Mouse (Mus musculus) hindbrain, embryonic 15.5 days (tissue): ENCODE results near the gene Lmo3. TPM values are rescaled to one million over a fixed set of nuclear protein-coding genes. Genes with fewer than 3 reads are reported as not detected.

Experiments used
- ATAC-seq: fragments of 200-750 bp; cut with Nextera tagmentation; 2 replicates; pipeline ENCODE4 v1.8.0; 2017; ENCODE audit warnings: low read depth, moderate number of reproducible peaks, moderate TSS enrichment; ENCODE audit not compliant: low FRiP score
- H3K27ac ChIP-seq: fragments of 300-500 bp; sonication (generic); replicated peaks from 2 replicates; pipeline ENCODE4 v1.5.1; 2015; ENCODE audit warnings: mild to moderate bottlenecking, inconsistent platforms
- H3K27me3 ChIP-seq: fragments of 300-500 bp; sonication (generic); 2 replicates; pipeline ENCODE4 v1.6.1; 2015; ENCODE audit warnings: control low read depth, inconsistent platforms
- H3K36me3 ChIP-seq: fragments of 300-500 bp; sonication (generic); 2 replicates; pipeline ENCODE4 v1.6.1; 2015; ENCODE audit warnings: control low read depth, inconsistent platforms
- H3K4me1 ChIP-seq: fragments of 300-500 bp; sonication (generic); replicated peaks from 2 replicates; pipeline ENCODE4 v1.6.1; 2015; ENCODE audit warnings: control low read depth, inconsistent platforms
- H3K4me2 ChIP-seq: fragments of 300-500 bp; sonication (generic); 2 replicates; pipeline ENCODE4 v1.6.1; 2015; ENCODE audit warnings: moderate library complexity, mild to moderate bottlenecking, inconsistent platforms
- H3K4me3 ChIP-seq: fragments of 300-500 bp; sonication (generic); 2 replicates; pipeline ENCODE4 v1.5.1; 2015; ENCODE audit warnings: mild to moderate bottlenecking, inconsistent platforms
- H3K9ac ChIP-seq: fragments of 300-500 bp; sonication (generic); 2 replicates; pipeline ENCODE4 v1.6.1; 2015; ENCODE audit warnings: inconsistent platforms
- H3K9me3 ChIP-seq: fragments of 300-500 bp; sonication (generic); 2 replicates; pipeline ENCODE4 v1.6.1; 2016; ENCODE audit warnings: control low read depth, inconsistent platforms
- WGBS: fragments of 180-500 bp; shearing (Covaris S2); methylation state at CpG from one replicate; pipeline ENCODE4 v1.1.7; 2015; 5-methylcytosine and 5-hydroxymethylcytosine counted together
- polyA plus RNA-seq: library from polyadenylated mRNA; unstranded; fragments of >200 nt; fragmentation: Nextera tagmentation; extraction: Ambion mirVana; gene quantifications from 2 replicates; pipeline ENCODE4 v1.2.1, GENCODE M21; 2015

Lmo3 gene
- 78.1 and 91.8 TPM in 2 replicates for polyA plus RNA-seq

DNA sequence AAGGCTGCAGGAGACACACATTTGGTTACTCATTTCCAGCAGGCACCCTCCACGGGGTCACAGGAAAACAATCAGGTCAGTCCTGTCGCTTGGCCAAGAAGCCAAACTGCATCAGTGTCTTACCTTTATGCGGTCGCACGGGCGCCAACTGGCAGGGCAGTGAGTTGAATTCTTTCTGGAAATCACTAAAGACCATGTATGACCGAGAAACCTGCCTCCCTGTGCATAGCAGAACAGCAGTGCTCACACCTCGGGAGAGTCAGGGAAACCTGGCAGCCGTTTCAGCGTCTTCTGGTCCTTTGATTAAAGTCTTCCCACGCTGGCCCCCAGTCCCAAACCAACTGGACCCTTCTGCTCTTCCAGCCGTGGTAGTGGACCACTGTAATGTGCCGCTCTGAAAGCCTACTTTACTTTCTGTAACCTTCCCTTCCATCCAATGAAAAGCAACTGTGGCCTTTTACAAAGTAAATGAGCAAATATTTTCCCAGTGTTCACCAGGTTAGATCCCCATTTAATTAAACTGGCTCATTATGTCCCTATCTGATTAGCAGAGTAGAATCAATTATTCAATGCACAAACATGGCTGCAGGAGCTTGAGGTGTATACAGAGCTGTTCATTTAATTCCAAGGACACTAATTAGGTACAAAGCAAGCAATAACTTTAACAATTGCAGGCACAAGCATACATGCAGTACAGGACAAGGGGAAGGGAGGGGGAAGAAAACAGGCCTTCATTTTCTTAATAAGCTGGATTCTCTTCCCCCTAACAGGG is at the start of gene Lmo3:
Lmo3 (minus strand) TSS at position 235 of the 772 bp plus-strand sequence.
- no peaks in the 10 kb centered on the region for H3K36me3 ChIP-seq
- no peaks in the 10 kb centered on the region for H3K9me3 ChIP-seq
- ATAC-seq, result peak; percentile 57; the same call in 1 of the 2 replicates
- peaks cover 16% of the 10 kb centered on the region for H3K4me1 ChIP-seq
- H3K27me3 ChIP-seq, result no peaks in the 10 kb centered on the region
- 59% methylated on average over 13 of the region's 13 CpGs for WGBS
- no peak within 1 kb of the TSS for H3K4me3 ChIP-seq
- peak within 1 kb of the TSS; percentile 18 for H3K4me2 ChIP-seq
- H3K9ac ChIP-seq, result no peak within 1 kb of the TSS
- no peak within 1 kb of the TSS; the same call in 1 of the 2 replicates for H3K27ac ChIP-seq

DNA sequence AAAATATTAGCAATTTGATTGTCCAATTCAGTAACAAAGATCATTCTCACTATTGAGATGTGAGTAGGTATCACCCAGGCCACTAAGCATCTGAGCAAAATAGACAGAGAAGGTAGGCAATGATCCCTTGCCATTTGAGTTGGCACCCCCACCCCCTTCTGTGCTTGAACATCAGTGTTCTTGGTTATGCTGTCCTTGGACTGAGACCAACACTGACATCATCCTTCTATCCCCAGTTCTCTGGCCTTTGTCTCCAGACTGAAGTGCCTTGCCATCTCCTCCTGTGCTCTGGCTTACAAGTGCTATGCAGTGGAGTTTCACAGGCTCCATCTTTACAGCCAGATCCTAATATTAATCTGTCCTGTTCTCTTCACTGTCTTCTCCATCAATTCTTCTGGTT is 39.0 kb upstream of the Lmo3 start:
- Histone ChIP-seq H3K4me1 (no peaks in the 10 kb centered on the region), H3K27me3 (no peaks in the 10 kb centered on the region), H3K9me3 (no peaks in the 10 kb centered on the region), H3K9ac (no peak overlapping the region), H3K4me3 (no peak overlapping the region), H3K27ac (no peak overlapping the region), H3K36me3 (no peaks in the 10 kb centered on the region), H3K4me2 (no peak overlapping the region)
- ATAC-seq, result no peak

DNA sequence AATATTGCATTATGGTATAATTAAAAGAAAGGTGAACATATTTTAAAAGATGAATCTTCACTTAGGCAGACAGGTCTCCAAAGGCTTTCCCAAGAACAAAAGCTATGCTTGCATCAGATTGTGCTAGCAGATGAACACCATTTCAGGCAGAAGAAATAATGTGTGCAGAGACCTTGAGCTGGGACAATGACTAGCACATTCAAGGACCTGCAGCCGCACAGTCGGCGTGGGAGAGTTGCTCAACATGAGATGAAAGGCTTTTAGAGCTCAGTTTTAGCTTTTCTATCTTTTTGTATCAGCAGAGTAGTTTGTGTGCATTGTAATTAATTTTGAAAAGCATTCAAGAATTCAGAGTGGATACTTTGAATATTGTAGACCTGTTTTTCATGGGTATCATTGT is 36.6 kb upstream of the Lmo3 start:
- WGBS, result 94% methylated on average over 3 of the region's 3 CpGs
- no peaks in the 10 kb centered on the region for H3K27me3 ChIP-seq
- H3K27ac ChIP-seq, result no peak overlapping the region
- no peaks in the 10 kb centered on the region for H3K9me3 ChIP-seq
- no peak for ATAC-seq
- H3K4me2 ChIP-seq, result no peak overlapping the region
- H3K4me1 ChIP-seq, result no peaks in the 10 kb centered on the region
- H3K4me3 ChIP-seq, result no peak overlapping the region
- H3K9ac ChIP-seq, result no peak overlapping the region
- no peaks in the 10 kb centered on the region for H3K36me3 ChIP-seq

DNA sequence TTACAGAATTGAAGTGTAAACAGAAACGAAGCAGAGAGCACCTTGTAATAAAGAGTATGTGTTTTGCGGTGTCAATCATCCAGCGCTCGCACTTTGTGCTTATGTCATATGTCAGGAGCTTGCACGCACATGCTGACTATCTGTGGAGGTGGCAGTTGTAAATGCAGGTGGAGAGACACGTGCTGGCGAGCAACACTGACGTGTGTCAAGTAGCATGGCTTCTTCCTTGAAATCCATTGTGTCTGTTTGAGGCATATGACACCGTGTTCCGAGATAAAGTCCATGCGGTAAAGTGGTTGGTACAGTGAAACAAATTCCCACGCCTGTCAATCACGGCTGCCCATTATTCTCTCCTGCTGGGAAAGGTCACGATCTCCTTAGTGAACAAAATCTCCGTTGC is 15.2 kb upstream of the Lmo3 start:
- Histone ChIP-seq H3K36me3 (no peaks in the 10 kb centered on the region), H3K4me2 (no peak overlapping the region), H3K27ac (no peak overlapping the region), H3K9me3 (no peaks in the 10 kb centered on the region), H3K9ac (no peak overlapping the region), H3K27me3 (no peaks in the 10 kb centered on the region), H3K4me3 (no peak overlapping the region), H3K4me1 (no peaks in the 10 kb centered on the region)
- ATAC-seq, result peak; percentile 51
- 71% methylated on average over 15 of the region's 15 CpGs for WGBS

DNA sequence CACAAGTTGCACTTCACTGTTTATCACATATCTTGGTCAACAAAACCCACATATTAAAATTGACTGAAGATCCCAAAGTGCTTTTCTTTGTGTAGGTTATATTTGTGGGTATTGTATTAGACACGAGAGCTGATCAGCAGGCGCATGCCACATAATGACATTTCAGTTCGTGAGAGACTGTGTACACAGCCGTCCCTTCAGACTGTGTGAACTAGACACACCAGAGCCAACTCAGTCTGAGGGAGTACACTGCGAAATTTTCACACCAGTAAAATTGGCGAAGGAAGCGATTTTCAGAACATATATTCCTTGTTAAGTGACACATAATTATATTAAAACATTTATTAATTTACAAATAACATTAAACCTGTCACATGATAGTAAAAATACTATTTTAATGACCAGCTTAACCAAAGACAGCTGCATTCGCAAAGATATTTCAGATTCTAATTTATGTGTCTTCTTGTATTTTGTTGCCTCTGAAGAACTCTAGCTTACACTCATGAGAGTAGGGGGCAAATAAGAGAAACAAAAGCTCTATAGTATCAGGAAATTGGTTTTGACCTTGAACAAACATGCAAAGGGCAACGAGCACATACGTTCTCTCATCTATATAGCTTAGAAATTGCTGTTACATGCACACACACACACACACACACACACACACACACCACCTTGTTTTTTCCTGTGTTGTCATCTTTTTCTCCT is 14.4 kb upstream of the Lmo3 start:
- 73% methylated on average over 10 of the region's 10 CpGs for WGBS

DNA sequence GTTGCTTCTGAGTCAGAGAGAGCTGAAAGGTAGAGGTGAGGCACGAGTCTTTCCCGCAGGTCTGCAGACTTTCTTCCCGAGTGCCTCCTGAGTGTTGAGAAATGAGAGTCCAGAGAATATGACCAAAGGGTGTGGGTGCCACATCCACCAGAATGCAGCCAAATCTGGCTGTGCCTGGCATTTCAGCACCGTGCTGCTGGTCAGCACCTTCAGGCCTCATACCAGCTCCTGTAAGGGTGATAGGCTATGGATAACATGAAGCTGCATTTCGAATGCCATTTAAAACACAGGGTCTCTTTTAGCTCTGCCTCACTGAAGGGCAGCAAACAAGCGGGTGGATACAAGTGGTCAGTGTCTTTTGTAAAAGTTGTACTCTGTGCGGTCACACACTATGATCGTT is 1.5 kb upstream of the Lmo3 start:
- WGBS, result 68% methylated on average over 8 of the region's 8 CpGs
- Histone ChIP-seq H3K9me3 (no peaks in the 10 kb centered on the region), H3K36me3 (no peaks in the 10 kb centered on the region), H3K9ac (no peak overlapping the region), H3K27ac (no peak overlapping the region), H3K4me3 (no peak overlapping the region), H3K4me1 (peaks cover 16% of the 10 kb centered on the region), H3K4me2 (no peak overlapping the region), H3K27me3 (no peaks in the 10 kb centered on the region)
- ATAC-seq, result 0 out of 2 replicates have a peak, but pooled peaks have one; percentile 38

More for the DNA sequence above, 14.4 kb upstream of the Lmo3 start:
- no peaks in the 10 kb centered on the region for H3K36me3 ChIP-seq
- H3K9me3 ChIP-seq, result no peaks in the 10 kb centered on the region
- H3K4me3 ChIP-seq, result no peak overlapping the region
- no peak overlapping the region for H3K27ac ChIP-seq
- no peak overlapping the region for H3K4me2 ChIP-seq
- no peaks in the 10 kb centered on the region for H3K4me1 ChIP-seq
- H3K9ac ChIP-seq, result no peak overlapping the region
- ATAC-seq, result no peak
- H3K27me3 ChIP-seq, result no peaks in the 10 kb centered on the region

DNA sequence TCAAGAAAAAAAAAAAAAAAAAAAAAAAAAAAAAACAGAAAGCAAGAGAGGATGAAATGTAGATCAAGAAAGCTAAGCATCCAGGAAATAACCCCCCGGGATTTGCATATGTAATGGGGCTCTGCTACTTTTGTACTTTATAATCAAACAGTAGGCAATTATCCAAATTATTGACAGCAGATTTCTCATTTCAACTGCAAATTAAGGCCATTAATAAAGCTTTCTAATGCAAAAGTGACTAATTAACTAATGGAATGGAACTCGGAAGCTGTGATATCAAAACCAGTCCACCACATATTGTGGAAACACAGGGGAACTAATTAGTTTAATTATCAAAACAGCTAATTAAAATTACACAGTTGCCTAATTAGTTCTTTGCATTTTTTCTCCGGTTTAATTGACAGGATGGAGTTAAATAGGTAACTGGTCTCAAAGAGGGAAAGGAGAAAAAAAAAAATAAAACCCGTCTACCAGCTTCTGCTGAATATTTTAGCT is 785 bp upstream of the Lmo3 start:
- Histone ChIP-seq H3K9ac (no peak overlapping the region), H3K4me3 (no peak overlapping the region), H3K27ac (no peak overlapping the region), H3K27me3 (no peaks in the 10 kb centered on the region), H3K4me1 (peaks cover 16% of the 10 kb centered on the region), H3K36me3 (no peaks in the 10 kb centered on the region), H3K4me2 (no peak overlapping the region), H3K9me3 (no peaks in the 10 kb centered on the region)
- 41% methylated on average over 4 of the region's 4 CpGs for WGBS
- no peak for ATAC-seq

DNA sequence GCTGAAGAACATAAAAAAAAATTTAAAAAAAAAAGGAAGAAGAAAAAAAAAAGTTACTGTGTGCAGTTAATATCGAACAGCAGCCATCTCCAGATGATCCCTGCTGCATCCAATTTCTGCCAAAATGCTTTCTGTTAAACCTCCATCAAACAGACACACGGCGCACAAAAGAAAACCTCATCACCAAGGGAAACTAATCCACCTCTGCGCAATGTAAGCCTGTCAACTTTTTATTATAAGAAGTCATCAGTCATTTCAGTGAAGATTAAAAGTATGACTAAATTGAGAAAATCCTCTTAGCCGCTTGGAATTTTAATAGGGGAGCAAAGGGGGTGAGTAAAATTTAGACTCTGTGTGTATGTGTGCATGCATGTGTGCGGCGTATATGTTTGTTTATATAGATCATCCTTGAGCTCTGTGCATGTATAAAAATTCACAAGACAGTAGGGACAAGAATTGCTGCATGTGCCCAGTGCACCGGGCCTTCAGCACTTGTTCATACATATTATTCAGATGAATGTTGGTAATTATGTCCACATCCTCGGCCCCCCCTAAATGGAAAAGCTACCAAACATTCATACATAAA is 1.2 kb downstream of the Lmo3 start:
- H3K9ac ChIP-seq, result no peak overlapping the region
- no peak overlapping the region for H3K4me2 ChIP-seq
- 62% methylated on average over 9 of the region's 9 CpGs for WGBS
- no peaks in the 10 kb centered on the region for H3K27me3 ChIP-seq
- no peak overlapping the region for H3K4me3 ChIP-seq
- no peaks in the 10 kb centered on the region for H3K9me3 ChIP-seq
- H3K36me3 ChIP-seq, result no peaks in the 10 kb centered on the region
- ATAC-seq, result peak; percentile 36; the same call in 1 of the 2 replicates
- H3K4me1 ChIP-seq, result peaks cover 16% of the 10 kb centered on the region
- H3K27ac ChIP-seq, result no peak overlapping the region

DNA sequence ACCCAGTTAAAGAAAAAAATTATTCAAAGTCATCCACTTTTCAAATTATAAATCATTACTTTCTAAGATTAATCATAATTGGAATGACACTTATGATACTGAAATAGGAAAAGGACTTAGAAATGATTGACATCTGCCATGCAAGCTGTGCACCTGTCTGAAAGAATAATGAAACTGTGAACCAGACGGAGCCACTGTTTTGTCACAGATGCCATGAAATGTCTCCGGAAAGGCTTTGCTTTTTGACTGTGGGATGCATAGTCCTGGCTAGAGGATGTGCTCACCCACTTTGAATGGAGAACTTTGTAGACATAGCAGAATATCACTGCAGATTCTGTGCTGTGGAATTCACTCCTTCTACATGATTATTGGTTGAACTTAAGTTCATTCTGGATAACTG is 18.4 kb downstream of the Lmo3 start:
- Histone ChIP-seq H3K4me1 (no peaks in the 10 kb centered on the region), H3K4me3 (no peak overlapping the region), H3K9me3 (no peaks in the 10 kb centered on the region), H3K36me3 (no peaks in the 10 kb centered on the region), H3K27me3 (no peaks in the 10 kb centered on the region), H3K27ac (no peak overlapping the region), H3K9ac (no peak overlapping the region), H3K4me2 (no peak overlapping the region)
- 76% methylated on average over 2 of the region's 2 CpGs for WGBS
- no peak for ATAC-seq

DNA sequence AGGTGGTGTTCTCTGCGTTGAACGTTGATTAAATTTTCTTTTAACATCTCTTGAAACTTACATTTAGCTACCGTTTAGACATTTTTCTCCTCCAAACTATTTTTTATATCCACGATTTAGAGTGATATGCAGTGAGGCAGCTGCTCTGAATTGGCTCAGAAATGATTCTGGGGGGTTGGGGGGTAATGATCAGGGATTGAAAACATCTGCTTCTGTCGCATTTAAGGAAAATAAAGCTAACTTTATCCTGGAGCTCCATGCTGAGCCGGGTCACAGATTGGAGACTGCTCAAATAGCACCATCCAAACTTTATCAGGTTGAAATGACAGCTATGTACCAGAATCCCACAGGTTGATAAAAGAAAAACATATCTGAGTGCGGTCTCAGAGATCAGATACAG is 29.6 kb downstream of the Lmo3 start:
- no peak for ATAC-seq
- WGBS, result 79% methylated on average over 7 of the region's 7 CpGs
- H3K4me3 ChIP-seq, result no peak overlapping the region
- no peaks in the 10 kb centered on the region for H3K9me3 ChIP-seq
- H3K4me1 ChIP-seq, result no peaks in the 10 kb centered on the region
- no peaks in the 10 kb centered on the region for H3K36me3 ChIP-seq
- H3K27me3 ChIP-seq, result no peaks in the 10 kb centered on the region
- no peak overlapping the region for H3K9ac ChIP-seq
- H3K27ac ChIP-seq, result no peak overlapping the region
- H3K4me2 ChIP-seq, result no peak overlapping the region

DNA sequence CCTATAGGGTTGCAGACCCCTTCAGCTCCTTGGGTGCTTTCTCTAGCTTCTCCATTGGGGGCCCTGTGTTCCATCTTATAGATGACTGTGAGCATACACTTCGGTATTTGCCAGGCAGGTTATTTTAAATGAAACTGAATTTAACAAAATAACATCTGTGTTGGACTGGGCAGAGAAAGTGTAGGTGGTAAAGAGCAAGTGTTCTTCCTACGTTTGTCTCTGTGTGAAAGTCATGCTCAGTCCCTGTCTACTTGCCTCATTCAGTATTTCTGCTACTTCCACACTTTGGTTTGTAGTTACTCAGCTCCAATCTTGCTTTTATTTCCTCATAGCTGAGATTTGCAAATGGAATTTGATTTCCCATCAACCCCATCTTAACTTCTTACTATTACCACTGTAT is 46.9 kb downstream of the Lmo3 start:
- ATAC-seq, result no peak
- WGBS, result 86% methylated on average over 2 of the region's 2 CpGs
- no peaks in the 10 kb centered on the region for H3K9me3 ChIP-seq

DNA sequence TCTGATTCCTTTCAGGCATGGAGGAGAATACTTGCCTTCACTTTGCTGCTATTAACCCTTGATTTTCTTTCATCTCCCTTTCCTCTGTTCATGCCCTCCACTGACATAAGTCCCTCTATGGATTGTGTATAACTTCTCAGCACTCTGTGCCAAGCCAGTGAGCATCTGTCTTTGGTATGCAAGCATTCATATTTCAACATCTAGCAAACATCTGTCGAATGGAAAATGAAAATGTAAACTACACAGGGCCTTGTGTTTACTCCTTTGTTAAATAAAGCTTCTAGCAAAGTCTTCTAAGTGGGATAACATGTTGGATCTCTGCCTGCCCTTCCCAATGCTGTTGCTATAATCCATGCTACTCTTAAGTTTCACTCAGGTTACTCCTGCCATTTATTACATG is 75.1 kb downstream of the Lmo3 start:
- Histone ChIP-seq H3K36me3 (no peaks in the 10 kb centered on the region), H3K4me2 (no peak overlapping the region), H3K9ac (no peak overlapping the region), H3K4me1 (no peaks in the 10 kb centered on the region), H3K27me3 (no peaks in the 10 kb centered on the region), H3K4me3 (no peak overlapping the region), H3K9me3 (no peaks in the 10 kb centered on the region), H3K27ac (no peak overlapping the region)
- 81% methylated on average over 1 of the region's 1 CpGs for WGBS
- no peak for ATAC-seq

More for the DNA sequence above, 46.9 kb downstream of the Lmo3 start:
- Histone ChIP-seq H3K4me3 (no peak overlapping the region), H3K27me3 (no peaks in the 10 kb centered on the region), H3K9ac (no peak overlapping the region), H3K27ac (no peak overlapping the region), H3K4me1 (no peaks in the 10 kb centered on the region), H3K36me3 (no peaks in the 10 kb centered on the region), H3K4me2 (no peak overlapping the region)
